Mouse (Mus musculus) hindbrain, embryonic 10.5 days (tissue): ENCODE measurements around the gene Rgs7bp. TPM values are rescaled to one million over a fixed set of nuclear protein-coding genes. Genes with fewer than 3 reads are reported as not detected.

Source experiments
- DNase-seq: peaks from one replicate; pipeline ENCODE4 v3.0.0-alpha.2; 2017; ENCODE audit warnings: low spot score
- H3K27ac ChIP-seq: fragments of 300-500 bp; sonication (generic); 2 replicates; pipeline ENCODE4 v1.5.1; 2016; ENCODE audit warnings: mild to moderate bottlenecking, moderate library complexity
- H3K27me3 ChIP-seq: fragments of 300-500 bp; sonication (generic); 2 replicates; pipeline ENCODE4 v1.6.1; 2016; ENCODE audit warnings: mild to moderate bottlenecking; ENCODE audit not compliant: poor library complexity, insufficient read depth, severe bottlenecking
- H3K36me3 ChIP-seq: fragments of 300-500 bp; sonication (generic); 2 replicates; pipeline ENCODE4 v1.6.1; 2016; ENCODE audit warnings: mild to moderate bottlenecking, moderate library complexity
- H3K4me1 ChIP-seq: fragments of 300-500 bp; sonication (generic); replicated peaks from 2 replicates; pipeline ENCODE4 v1.6.1; 2016; ENCODE audit warnings: mild to moderate bottlenecking
- H3K4me3 ChIP-seq: fragments of 300-500 bp; sonication (generic); 2 replicates; pipeline ENCODE4 v1.5.1; 2016; ENCODE audit warnings: mild to moderate bottlenecking, moderate library complexity
- H3K9me3 ChIP-seq: fragments of 300-500 bp; sonication (generic); 2 replicates; pipeline ENCODE4 v1.6.1; 2016; ENCODE audit warnings: mild to moderate bottlenecking, moderate library complexity
- WGBS: fragments of 180-500 bp; shearing (Covaris S2); methylation state at CpG from one replicate; pipeline ENCODE4 v1.1.7; 2016; 5-methylcytosine and 5-hydroxymethylcytosine counted together
- polyA plus RNA-seq: library from polyadenylated mRNA; unstranded; fragments of >200 nt; fragmentation: Nextera tagmentation; extraction: Ambion mirVana; gene quantifications from 2 replicates; pipeline ENCODE4 v1.2.1, GENCODE M21; 2016

Rgs7bp gene
- polyA plus RNA-seq, 1 experiment from 2014 or later = 1.0 TPM

- no peaks in the 10 kb centered on the region for H3K9me3 ChIP-seq
- no peak for DNase-seq
- WGBS = 81% methylated on average over 13 of the region's 13 CpGs
- no peaks in the 10 kb centered on the region for H3K36me3 ChIP-seq
- no peak overlapping the region for H3K27ac ChIP-seq
- no peak overlapping the region for H3K4me3 ChIP-seq
- H3K27me3 ChIP-seq = no peaks in the 10 kb centered on the region
- no peaks in the 10 kb centered on the region for H3K4me1 ChIP-seq
Measured at GRCm38 (mm10) chr13:104988009-104988540, 66.7 kb downstream of the Rgs7bp start.

- Histone ChIP-seq H3K4me3 (no peak overlapping the region), H3K4me1 (no peaks in the 10 kb centered on the region), H3K36me3 (no peaks in the 10 kb centered on the region), H3K9me3 (0 out of 2 replicates have a peak, but pooled peaks cover 2% of the 10 kb centered on the region), H3K27me3 (no peaks in the 10 kb centered on the region), H3K27ac (no peak overlapping the region)
- WGBS = 88% methylated on average over 4 of the region's 4 CpGs
- no peak for DNase-seq
Measured at GRCm38 (mm10) chr13:104985691-104986090, 69.0 kb downstream of the Rgs7bp start.

- no peak overlapping the region for H3K4me3 ChIP-seq
- H3K9me3 ChIP-seq = 0 out of 2 replicates have a peak, but pooled peaks cover 2% of the 10 kb centered on the region
- H3K4me1 ChIP-seq = no peaks in the 10 kb centered on the region
- no peak overlapping the region for H3K27ac ChIP-seq
- H3K36me3 ChIP-seq = no peaks in the 10 kb centered on the region
- H3K27me3 ChIP-seq = no peaks in the 10 kb centered on the region
- DNase-seq = no peak
- 84% methylated on average over 5 of the region's 5 CpGs for WGBS
Measured at GRCm38 (mm10) chr13:104983989-104984388, 70.7 kb downstream of the Rgs7bp start.

- H3K9me3 ChIP-seq = 0 out of 2 replicates have a peak, but pooled peaks cover 2% of the 10 kb centered on the region
- DNase-seq = no peak
- no peaks in the 10 kb centered on the region for H3K4me1 ChIP-seq
- no peak overlapping the region for H3K4me3 ChIP-seq
- no peak overlapping the region for H3K27ac ChIP-seq
- no peaks in the 10 kb centered on the region for H3K27me3 ChIP-seq
- no peaks in the 10 kb centered on the region for H3K36me3 ChIP-seq
- WGBS = 92% methylated on average over 10 of the region's 10 CpGs
Measured at GRCm38 (mm10) chr13:104982781-104983353, 71.9 kb downstream of the Rgs7bp start.

GRCm38 (mm10) chr13:104978176-104978575 lies 76.6 kb downstream of the Rgs7bp start:
- Histone ChIP-seq H3K27me3 (no peaks in the 10 kb centered on the region), H3K4me1 (peaks cover 6% of the 10 kb centered on the region; the same call in 1 of the 2 replicates), H3K27ac (no peak overlapping the region), H3K36me3 (no peaks in the 10 kb centered on the region), H3K9me3 (0 out of 2 replicates have a peak, but pooled peaks cover 2% of the 10 kb centered on the region), H3K4me3 (no peak overlapping the region)
- WGBS = 85% methylated on average over 1 of the region's 1 CpGs
- DNase-seq = no peak

- 49% methylated on average over 2 of the region's 2 CpGs for WGBS
- no peak overlapping the region for H3K4me3 ChIP-seq
- H3K27me3 ChIP-seq = no peaks in the 10 kb centered on the region
- no peak overlapping the region for H3K27ac ChIP-seq
- no peaks in the 10 kb centered on the region for H3K36me3 ChIP-seq
- H3K4me1 ChIP-seq = no peaks in the 10 kb centered on the region
- no peak for DNase-seq
- no peaks in the 10 kb centered on the region for H3K9me3 ChIP-seq
Measured at GRCm38 (mm10) chr13:104967486-104967885, 87.2 kb downstream of the Rgs7bp start.

DNA sequence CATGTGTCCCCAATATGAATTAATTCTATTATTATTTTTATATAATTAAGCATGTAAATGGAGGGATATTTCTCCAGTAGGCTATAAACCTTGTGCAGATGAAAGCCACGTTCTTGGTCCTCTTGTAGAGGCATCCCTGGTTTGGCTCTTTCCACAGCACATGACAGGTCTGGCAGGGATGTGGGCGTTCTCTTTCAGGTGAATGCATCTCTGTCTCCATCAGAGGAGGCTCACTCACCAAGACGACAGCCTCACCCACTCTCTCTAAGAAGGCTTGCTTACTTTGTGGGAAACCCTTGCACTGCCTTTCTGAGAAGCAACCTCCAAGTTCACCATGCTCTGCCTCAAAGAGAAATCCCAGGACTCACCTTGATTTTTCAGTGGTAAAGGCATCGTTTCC lies 91.0 kb downstream of the Rgs7bp start:
- Histone ChIP-seq H3K4me1 (0 out of 2 replicates have a peak, but pooled peaks cover 3% of the 10 kb centered on the region), H3K9me3 (no peaks in the 10 kb centered on the region), H3K27me3 (no peaks in the 10 kb centered on the region), H3K4me3 (no peak overlapping the region), H3K27ac (no peak overlapping the region), H3K36me3 (no peaks in the 10 kb centered on the region)
- 87% methylated on average over 4 of the region's 4 CpGs for WGBS
- no peak for DNase-seq

GRCm38 (mm10) chr13:104962716-104963411 lies 91.9 kb downstream of the Rgs7bp start:
- DNase-seq = no peak
- 63% methylated on average over 11 of the region's 11 CpGs for WGBS
- Histone ChIP-seq H3K4me3 (no peak overlapping the region), H3K9me3 (no peaks in the 10 kb centered on the region), H3K4me1 (0 out of 2 replicates have a peak, but pooled peaks cover 3% of the 10 kb centered on the region), H3K36me3 (no peaks in the 10 kb centered on the region), H3K27me3 (no peaks in the 10 kb centered on the region), H3K27ac (no peak overlapping the region)

DNA sequence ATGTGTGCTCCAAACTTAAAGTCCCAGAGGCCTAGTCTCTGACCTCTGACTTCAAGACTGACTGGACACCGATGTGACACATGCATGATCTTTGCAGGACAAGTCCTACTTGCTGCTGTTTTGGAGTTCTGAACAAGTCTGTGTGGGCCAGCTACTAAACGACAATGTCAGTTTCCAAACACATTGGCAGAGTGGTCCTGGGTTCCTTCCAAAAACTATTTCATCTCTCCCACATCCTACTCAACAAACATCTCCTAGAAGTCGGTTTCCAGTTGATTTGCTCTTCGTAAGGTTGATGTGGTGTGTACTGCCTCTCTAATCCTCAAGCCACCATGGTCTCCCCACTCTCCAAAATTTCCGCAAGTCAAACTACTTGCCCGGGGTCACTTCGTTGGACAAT lies 92.6 kb downstream of the Rgs7bp start:
- no peaks in the 10 kb centered on the region for H3K36me3 ChIP-seq
- no peaks in the 10 kb centered on the region for H3K27me3 ChIP-seq
- 0 out of 2 replicates have a peak, but pooled peaks cover 3% of the 10 kb centered on the region for H3K4me1 ChIP-seq
- WGBS = 88% methylated on average over 7 of the region's 7 CpGs
- DNase-seq = no peak
- H3K9me3 ChIP-seq = no peaks in the 10 kb centered on the region
- no peak overlapping the region for H3K27ac ChIP-seq
- H3K4me3 ChIP-seq = no peak overlapping the region

- Histone ChIP-seq H3K4me1 (0 out of 2 replicates have a peak, but pooled peaks cover 3% of the 10 kb centered on the region), H3K27me3 (no peaks in the 10 kb centered on the region), H3K4me3 (no peak overlapping the region), H3K9me3 (no peaks in the 10 kb centered on the region), H3K36me3 (no peaks in the 10 kb centered on the region), H3K27ac (no peak overlapping the region)
- WGBS = 87% methylated on average over 14 of the region's 14 CpGs
- no peak for DNase-seq
Measured at GRCm38 (mm10) chr13:104960951-104961715, 93.6 kb downstream of the Rgs7bp start.

DNA sequence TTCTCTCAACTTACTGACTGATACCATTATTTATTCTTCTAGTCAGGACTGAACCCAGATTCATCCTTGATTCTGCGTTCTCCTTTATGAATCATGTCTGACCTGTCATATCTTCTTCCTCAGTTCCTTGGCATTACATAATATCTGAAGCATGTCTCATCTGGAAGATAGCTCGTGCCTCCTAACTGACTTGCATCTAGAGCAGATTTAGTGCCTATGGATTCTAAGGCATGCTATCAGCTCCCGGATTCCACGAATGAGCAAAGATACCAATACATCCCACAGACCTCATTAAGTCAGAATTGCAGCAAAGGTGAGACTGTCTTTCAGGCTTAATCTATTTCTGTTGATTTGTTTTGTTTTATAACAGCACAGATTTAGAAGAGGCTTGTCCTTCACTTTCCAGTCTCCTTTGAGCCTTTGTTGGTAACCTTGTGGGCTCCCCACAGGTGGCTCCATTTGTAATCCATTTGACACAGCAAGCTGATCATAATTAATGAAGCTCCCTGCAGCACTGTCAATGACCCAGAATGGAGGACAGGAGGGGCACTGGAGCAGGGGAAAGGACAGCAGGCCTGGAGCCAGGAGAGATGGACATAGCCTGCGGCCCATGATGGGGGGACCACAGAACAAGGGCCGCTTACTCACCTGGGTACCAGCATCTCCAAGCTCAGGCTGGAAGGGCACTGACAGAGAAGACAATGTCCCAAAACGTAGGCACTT lies 94.4 kb downstream of the Rgs7bp start:
- Histone ChIP-seq H3K4me1 (0 out of 2 replicates have a peak, but pooled peaks cover 3% of the 10 kb centered on the region), H3K27me3 (no peaks in the 10 kb centered on the region), H3K36me3 (no peaks in the 10 kb centered on the region), H3K9me3 (no peaks in the 10 kb centered on the region), H3K27ac (no peak overlapping the region), H3K4me3 (no peak overlapping the region)
- DNase-seq = no peak
- 80% methylated on average over 7 of the region's 7 CpGs for WGBS

GRCm38 (mm10) chr13:104959733-104960132 lies 95.0 kb downstream of the Rgs7bp start:
- no peaks in the 10 kb centered on the region for H3K27me3 ChIP-seq
- WGBS = 92% methylated on average over 4 of the region's 4 CpGs
- H3K36me3 ChIP-seq = no peaks in the 10 kb centered on the region
- 0 out of 2 replicates have a peak, but pooled peaks cover 3% of the 10 kb centered on the region for H3K4me1 ChIP-seq
- no peak for DNase-seq
- no peaks in the 10 kb centered on the region for H3K9me3 ChIP-seq
- H3K27ac ChIP-seq = no peak overlapping the region
- H3K4me3 ChIP-seq = no peak overlapping the region
